Mouse (Mus musculus): ENCODE data around the gene Bnip3. TPM values are rescaled to one million over a fixed set of nuclear protein-coding genes. Genes with fewer than 3 reads are reported as not detected.

Bnip3 gene
- polyA plus RNA-seq, 1 experiment from 2014 or later, result 80.0 TPM

DNA sequence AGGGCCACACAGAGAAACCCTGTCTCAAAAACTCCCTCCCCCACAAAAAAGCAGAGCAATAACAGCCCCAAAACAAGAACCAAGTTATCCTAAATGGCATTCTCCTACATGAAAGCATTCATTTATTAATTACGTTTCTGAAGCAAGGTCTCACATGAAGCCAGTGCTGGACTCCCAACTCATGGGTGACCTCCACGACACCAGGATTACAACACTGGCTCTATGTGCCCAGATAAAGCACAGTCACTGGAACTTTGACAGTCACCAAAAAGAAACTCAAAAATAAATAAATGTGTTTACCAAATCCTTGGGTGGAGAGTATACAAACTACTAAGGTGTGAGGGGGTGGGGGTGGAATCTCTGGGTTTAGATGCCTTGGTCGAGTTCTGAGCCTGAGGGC, 4.3 kb upstream of the Bnip3 start:
- Histone ChIP-seq H3K27ac (ENCODE audit: low read depth, low read length) (no peak overlapping the region), H3K36me3 (ENCODE audit: control insufficient read depth, insufficient read depth, low read length) (no peaks in the 10 kb centered on the region), H3K4me1 (ENCODE audit: control insufficient read depth, insufficient read depth, low read length) (peaks cover 8% of the 10 kb centered on the region), H3K9ac (ENCODE audit: low read length) (no peak overlapping the region), H3K9me3 (ENCODE audit: control insufficient read depth, low read length) (no peaks in the 10 kb centered on the region), H3K27me3 (ENCODE audit: control insufficient read depth, insufficient read depth, low read length) (peaks cover 5% of the 10 kb centered on the region; the same call in 1 of the 2 replicates), H3K4me3 (ENCODE audit: low read depth, low read length) (no peak overlapping the region), H3K4me2 (no peak overlapping the region)
- DNase-seq (ENCODE audit: low spot score, missing footprints) (no peak), ATAC-seq (ENCODE audit: low FRiP score) (no peak)
- WGBS, result 75% methylated on average over 3 of the region's 3 CpGs

DNA sequence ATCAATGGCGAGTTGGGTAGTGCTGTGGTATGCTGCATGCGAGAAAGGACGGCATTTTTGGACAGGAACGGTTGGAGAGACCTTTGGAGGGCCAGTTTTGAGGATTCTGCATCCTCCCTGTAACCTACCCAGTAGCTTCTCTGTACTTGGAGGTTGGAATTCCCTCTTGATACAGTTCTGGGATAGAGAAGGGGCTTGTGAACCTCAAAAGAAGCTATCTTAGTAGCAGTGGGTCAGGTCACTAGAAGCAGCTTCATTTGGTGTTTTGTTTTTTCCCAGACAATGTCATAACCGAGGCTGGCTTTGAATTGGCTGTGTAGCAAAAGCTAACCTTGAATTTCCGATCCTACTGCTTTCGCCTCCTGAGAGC, 859 bp upstream of the Bnip3 start:
- Histone ChIP-seq H3K27ac (ENCODE audit: low read depth, low read length) (no peak overlapping the region), H3K4me2 (peak overlapping the region; percentile 85), H3K9me3 (ENCODE audit: control insufficient read depth, low read length) (no peaks in the 10 kb centered on the region), H3K27me3 (ENCODE audit: control insufficient read depth, insufficient read depth, low read length) (peaks cover 5% of the 10 kb centered on the region; the same call in 1 of the 2 replicates), H3K9ac (ENCODE audit: low read length) (peak overlapping the region; percentile 42; the same call in 1 of the 2 replicates), H3K36me3 (ENCODE audit: control insufficient read depth, insufficient read depth, low read length) (no peaks in the 10 kb centered on the region), H3K4me3 (ENCODE audit: low read depth, low read length) (peak overlapping the region; percentile 66), H3K4me1 (ENCODE audit: control insufficient read depth, insufficient read depth, low read length) (peaks cover 25% of the 10 kb centered on the region)
- ATAC-seq (ENCODE audit: low FRiP score) (no peak), DNase-seq (ENCODE audit: low spot score, missing footprints) (peak; percentile 88)
- 24% methylated on average over 7 of the region's 7 CpGs for WGBS

DNA sequence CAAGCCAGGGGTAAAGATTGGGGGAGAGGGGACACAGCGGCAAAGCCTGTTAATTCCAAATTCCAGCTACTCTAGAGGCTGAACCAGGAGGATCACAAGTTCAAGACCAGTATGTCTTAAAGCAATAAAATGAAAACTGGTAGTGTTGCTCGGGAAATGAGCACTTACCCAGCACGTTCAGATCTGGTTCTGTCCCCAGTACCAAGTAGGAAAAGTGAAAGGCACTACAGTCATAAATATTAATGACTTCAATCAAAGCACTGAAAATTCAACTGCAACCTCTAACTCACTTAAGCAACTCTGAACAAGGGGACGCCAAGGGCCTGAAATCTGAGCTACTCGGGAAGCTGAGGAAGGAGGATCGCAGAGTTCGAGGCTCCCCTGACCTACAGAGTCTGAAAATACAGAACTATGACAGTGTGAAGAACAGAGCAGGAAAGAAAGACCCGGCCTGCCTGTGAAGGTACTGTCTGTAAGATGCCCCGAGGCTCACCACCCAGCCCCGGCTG, 497 bp downstream of the Bnip3 start:
- ATAC-seq (ENCODE audit: low FRiP score) (no peak), DNase-seq (ENCODE audit: low spot score, missing footprints) (peak; percentile 93)
- H3K27me3 ChIP-seq (ENCODE audit: control insufficient read depth, insufficient read depth, low read length), result peaks cover 5% of the 10 kb centered on the region; the same call in 1 of the 2 replicates
- H3K9me3 ChIP-seq (ENCODE audit: control insufficient read depth, low read length), result no peaks in the 10 kb centered on the region
- WGBS, result 5% methylated on average over 10 of the region's 10 CpGs
- peak overlapping the region; percentile 85 for H3K4me2 ChIP-seq
- peaks cover 25% of the 10 kb centered on the region for H3K4me1 ChIP-seq (ENCODE audit: control insufficient read depth, insufficient read depth, low read length)
- H3K4me3 ChIP-seq (ENCODE audit: low read depth, low read length), result peak overlapping the region; percentile 66
- H3K27ac ChIP-seq (ENCODE audit: low read depth, low read length), result peak overlapping the region; percentile 32; the same call in 1 of the 2 replicates
- peak overlapping the region; percentile 81 for H3K9ac ChIP-seq (ENCODE audit: low read length)
- H3K36me3 ChIP-seq (ENCODE audit: control insufficient read depth, insufficient read depth, low read length), result no peaks in the 10 kb centered on the region

DNA sequence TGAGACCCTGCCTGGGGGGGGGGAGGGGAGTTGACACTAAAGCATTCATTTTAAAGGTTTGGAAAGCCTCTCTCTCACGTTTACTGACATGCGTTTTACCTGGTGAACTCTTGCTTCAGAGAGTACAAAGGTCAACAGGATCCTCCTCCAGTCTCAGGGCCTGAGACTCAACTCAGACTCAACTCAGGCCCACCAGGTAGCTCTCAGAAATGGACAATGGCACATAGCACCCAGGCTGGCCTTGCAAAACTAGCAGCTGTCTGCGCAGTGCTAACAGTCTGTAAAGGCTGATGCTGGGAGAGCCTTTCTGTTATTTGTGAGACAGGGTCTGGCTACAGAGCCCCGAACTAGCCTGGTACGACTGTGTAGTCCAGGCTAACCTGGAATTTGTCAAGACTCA, 1.3 kb downstream of the Bnip3 start:
- Histone ChIP-seq H3K4me2 (peak overlapping the region; percentile 85; the same call in 1 of the 2 replicates), H3K36me3 (ENCODE audit: control insufficient read depth, insufficient read depth, low read length) (no peaks in the 10 kb centered on the region), H3K27ac (ENCODE audit: low read depth, low read length) (no peak overlapping the region), H3K9ac (ENCODE audit: low read length) (0 out of 2 replicates have a peak overlapping the region, but pooled peaks have one; percentile 9), H3K9me3 (ENCODE audit: control insufficient read depth, low read length) (no peaks in the 10 kb centered on the region), H3K4me1 (ENCODE audit: control insufficient read depth, insufficient read depth, low read length) (peaks cover 25% of the 10 kb centered on the region), H3K27me3 (ENCODE audit: control insufficient read depth, insufficient read depth, low read length) (peaks cover 5% of the 10 kb centered on the region; the same call in 1 of the 2 replicates), H3K4me3 (ENCODE audit: low read depth, low read length) (no peak overlapping the region; the same call in 1 of the 2 replicates)
- ATAC-seq (ENCODE audit: low FRiP score) (no peak), DNase-seq (ENCODE audit: low spot score, missing footprints) (peak; percentile 86)
- 54% methylated on average over 5 of the region's 5 CpGs for WGBS

DNA sequence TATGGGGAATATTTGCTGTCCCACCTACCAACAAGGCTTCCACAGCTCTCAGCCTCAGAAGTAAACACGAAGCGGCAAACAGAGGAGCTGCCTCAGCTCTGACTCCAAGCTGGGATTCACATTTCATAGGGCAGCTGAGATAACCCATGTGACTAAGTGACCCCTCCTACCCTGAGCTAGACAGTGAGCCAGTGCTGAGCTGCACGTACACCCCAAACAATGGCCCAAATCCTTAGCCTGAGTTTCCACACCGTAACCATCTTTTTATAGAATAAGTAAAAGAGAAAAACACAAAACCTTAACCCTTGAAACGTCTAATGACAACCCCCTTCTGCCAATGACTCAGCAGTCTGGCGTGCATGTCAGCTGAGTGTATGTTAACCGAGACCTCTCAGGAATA, 2.3 kb downstream of the Bnip3 start:
- Histone ChIP-seq H3K4me2 (peak overlapping the region; percentile 32), H3K36me3 (ENCODE audit: control insufficient read depth, insufficient read depth, low read length) (no peaks in the 10 kb centered on the region), H3K9ac (ENCODE audit: low read length) (no peak overlapping the region), H3K27me3 (ENCODE audit: control insufficient read depth, insufficient read depth, low read length) (peaks cover 5% of the 10 kb centered on the region; the same call in 1 of the 2 replicates), H3K27ac (ENCODE audit: low read depth, low read length) (no peak overlapping the region), H3K4me3 (ENCODE audit: low read depth, low read length) (0 out of 2 replicates have a peak overlapping the region, but pooled peaks have one; percentile 9), H3K4me1 (ENCODE audit: control insufficient read depth, insufficient read depth, low read length) (peaks cover 25% of the 10 kb centered on the region), H3K9me3 (ENCODE audit: control insufficient read depth, low read length) (no peaks in the 10 kb centered on the region)
- 9% methylated on average over 7 of the region's 7 CpGs for WGBS
- ATAC-seq (ENCODE audit: low FRiP score), result peak; percentile 39; the same call in 1 of the 2 replicates
- DNase-seq (ENCODE audit: low spot score, missing footprints), result peak; percentile 91

DNA sequence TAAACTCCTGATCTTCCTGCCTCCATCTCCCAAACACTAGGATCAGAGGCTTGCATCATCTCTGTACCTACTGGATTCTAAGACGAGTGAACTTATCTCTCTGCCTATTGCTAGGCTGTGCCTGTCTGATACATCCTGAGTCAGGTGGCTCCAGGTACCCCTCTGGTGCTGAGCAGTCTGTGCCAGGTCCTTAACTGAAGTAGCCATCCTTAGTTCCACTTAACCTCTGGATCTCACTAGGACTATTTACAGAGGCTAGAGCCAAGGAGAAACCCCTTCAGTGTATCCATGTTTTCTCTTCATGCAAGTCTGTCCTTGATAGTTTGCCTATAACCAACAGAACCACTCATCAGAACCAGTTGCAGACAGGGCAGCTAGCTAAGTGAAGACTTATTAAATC, 2.9 kb downstream of the Bnip3 start:
- Histone ChIP-seq H3K4me3 (ENCODE audit: low read depth, low read length) (no peak overlapping the region), H3K27ac (ENCODE audit: low read depth, low read length) (no peak overlapping the region)

DNA sequence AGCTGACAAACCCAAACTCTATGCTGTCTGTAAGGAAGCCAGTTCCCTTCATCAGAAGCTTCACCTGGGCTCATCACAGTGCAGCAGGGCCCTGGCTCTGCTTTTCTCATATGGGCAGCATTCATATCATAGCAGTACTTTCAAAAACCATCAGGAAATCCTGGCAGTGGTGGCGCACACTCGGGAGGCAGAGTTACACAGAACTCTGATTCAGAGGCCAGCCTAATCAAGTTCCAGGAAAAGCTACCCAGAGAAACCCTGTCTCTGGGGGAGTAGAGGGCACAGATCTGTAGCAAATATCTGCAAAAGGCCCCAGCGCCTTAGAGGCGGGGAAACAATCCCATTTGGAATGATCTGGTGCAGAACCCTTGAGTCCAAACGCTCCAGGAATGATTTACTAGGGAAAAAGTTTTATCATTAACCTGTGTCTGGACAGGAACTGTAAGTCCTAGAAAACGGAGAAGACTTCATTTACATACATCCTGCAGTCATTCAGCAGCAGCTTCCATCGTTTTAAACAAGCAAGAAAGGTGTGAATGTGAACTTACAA, 5.4 kb downstream of the Bnip3 start:
- Histone ChIP-seq H3K27ac (ENCODE audit: low read depth, low read length) (no peak overlapping the region), H3K9me3 (ENCODE audit: control insufficient read depth, low read length) (no peaks in the 10 kb centered on the region), H3K4me3 (ENCODE audit: low read depth, low read length) (no peak overlapping the region), H3K4me2 (no peak overlapping the region), H3K4me1 (ENCODE audit: control insufficient read depth, insufficient read depth, low read length) (peaks cover 19% of the 10 kb centered on the region), H3K27me3 (ENCODE audit: control insufficient read depth, insufficient read depth, low read length) (no peaks in the 10 kb centered on the region), H3K36me3 (ENCODE audit: control insufficient read depth, insufficient read depth, low read length) (no peaks in the 10 kb centered on the region), H3K9ac (ENCODE audit: low read length) (no peak overlapping the region)
- DNase-seq (ENCODE audit: low spot score, missing footprints) (no peak), ATAC-seq (ENCODE audit: low FRiP score) (no peak)
- WGBS, result 86% methylated on average over 7 of the region's 7 CpGs

More for the DNA sequence above, 2.9 kb downstream of the Bnip3 start:
- peaks cover 25% of the 10 kb centered on the region for H3K4me1 ChIP-seq (ENCODE audit: control insufficient read depth, insufficient read depth, low read length)
- ATAC-seq (ENCODE audit: low FRiP score), result no peak
- H3K9me3 ChIP-seq (ENCODE audit: control insufficient read depth, low read length), result no peaks in the 10 kb centered on the region
- 87% methylated on average over 1 of the region's 1 CpGs for WGBS
- peak overlapping the region; percentile 32; the same call in 1 of the 2 replicates for H3K4me2 ChIP-seq
- peaks cover 5% of the 10 kb centered on the region; the same call in 1 of the 2 replicates for H3K27me3 ChIP-seq (ENCODE audit: control insufficient read depth, insufficient read depth, low read length)
- H3K36me3 ChIP-seq (ENCODE audit: control insufficient read depth, insufficient read depth, low read length), result no peaks in the 10 kb centered on the region
- no peak overlapping the region for H3K9ac ChIP-seq (ENCODE audit: low read length)
- no peak for DNase-seq (ENCODE audit: low spot score, missing footprints)

DNA sequence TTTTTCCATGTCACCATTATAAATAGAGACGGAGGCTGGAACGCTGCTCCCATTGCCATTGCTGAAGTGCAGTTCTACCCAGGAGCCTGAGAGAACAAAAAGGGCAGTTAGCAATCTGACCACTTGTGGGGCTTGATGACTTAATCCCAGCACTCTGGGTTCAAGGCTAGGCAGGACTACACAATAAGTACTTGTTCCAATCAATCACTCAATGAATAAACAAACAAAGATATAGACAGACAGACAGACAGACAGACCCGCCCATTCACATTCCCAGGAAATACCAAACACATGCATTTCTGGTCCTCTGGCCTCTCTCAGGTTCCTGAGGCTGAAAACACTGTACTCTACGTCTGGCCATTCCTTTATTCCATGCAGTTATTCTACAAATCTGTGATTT, 10.6 kb downstream of the Bnip3 start:
- H3K4me1 ChIP-seq (ENCODE audit: control insufficient read depth, insufficient read depth, low read length), result no peaks in the 10 kb centered on the region
- 86% methylated on average over 4 of the region's 4 CpGs for WGBS

DNA sequence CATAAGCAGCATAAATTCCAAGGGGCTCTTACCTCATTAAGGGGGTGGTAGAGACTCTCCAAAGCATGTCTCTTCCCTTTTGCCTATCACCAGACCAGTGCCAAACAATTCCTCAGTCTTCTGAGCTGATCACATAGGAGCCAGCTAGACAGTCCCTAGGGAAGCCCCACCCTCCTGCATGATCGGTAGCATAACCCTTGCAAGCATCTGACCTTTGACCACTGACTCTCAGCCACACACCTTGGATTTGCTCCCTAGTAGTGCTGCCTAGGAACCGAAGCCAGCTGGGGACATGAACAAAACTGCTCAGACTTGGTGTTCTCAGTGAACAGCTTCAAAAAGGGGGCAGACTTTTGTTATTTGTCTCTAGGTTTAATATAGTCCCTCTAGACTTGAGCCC, 11.2 kb downstream of the Bnip3 start:
- WGBS, result 84% methylated on average over 2 of the region's 2 CpGs
- no peaks in the 10 kb centered on the region for H3K9me3 ChIP-seq (ENCODE audit: control insufficient read depth, low read length)
- no peak overlapping the region for H3K27ac ChIP-seq (ENCODE audit: low read depth, low read length)
- no peaks in the 10 kb centered on the region for H3K27me3 ChIP-seq (ENCODE audit: control insufficient read depth, insufficient read depth, low read length)
- H3K4me1 ChIP-seq (ENCODE audit: control insufficient read depth, insufficient read depth, low read length), result no peaks in the 10 kb centered on the region
- no peak overlapping the region for H3K4me3 ChIP-seq (ENCODE audit: low read depth, low read length)
- 0 out of 2 replicates have a peak, but pooled peaks cover 3% of the 10 kb centered on the region for H3K36me3 ChIP-seq (ENCODE audit: control insufficient read depth, insufficient read depth, low read length)
- DNase-seq (ENCODE audit: low spot score, missing footprints) (no peak), ATAC-seq (ENCODE audit: low FRiP score) (no peak)
- H3K9ac ChIP-seq (ENCODE audit: low read length), result no peak overlapping the region
- no peak overlapping the region for H3K4me2 ChIP-seq

More for the DNA sequence above, 10.6 kb downstream of the Bnip3 start:
- ATAC-seq (ENCODE audit: low FRiP score) (no peak), DNase-seq (ENCODE audit: low spot score, missing footprints) (no peak)
- no peak overlapping the region for H3K4me3 ChIP-seq (ENCODE audit: low read depth, low read length)
- H3K9ac ChIP-seq (ENCODE audit: low read length), result no peak overlapping the region
- H3K36me3 ChIP-seq (ENCODE audit: control insufficient read depth, insufficient read depth, low read length), result 0 out of 2 replicates have a peak, but pooled peaks cover 1% of the 10 kb centered on the region
- no peaks in the 10 kb centered on the region for H3K27me3 ChIP-seq (ENCODE audit: control insufficient read depth, insufficient read depth, low read length)
- no peak overlapping the region for H3K4me2 ChIP-seq
- no peak overlapping the region for H3K27ac ChIP-seq (ENCODE audit: low read depth, low read length)
- H3K9me3 ChIP-seq (ENCODE audit: control insufficient read depth, low read length), result no peaks in the 10 kb centered on the region
